Mouse (Mus musculus) MEL (cell line): ENCODE measurements around the gene Olfr1058. TPM values are rescaled to one million over a fixed set of nuclear protein-coding genes. Genes with fewer than 3 reads are reported as not detected.
"Not testable (repeated sequence)": the region's sequence is repeated elsewhere in the genome, so short reads cannot be mapped to it uniquely, and the experiment has no call there.

Experiments
- DNase-seq: peaks from one replicate; pipeline ENCODE4 v3.0.0; 2011; ENCODE audit warnings: low read depth, low spot score
- H3K27ac ChIP-seq: 2 replicates; pipeline ENCODE4 v1.5.1; 2012; ENCODE audit warnings: low read depth, mild to moderate bottlenecking, control low read depth, low read length, moderate library complexity; ENCODE audit not compliant: control insufficient read depth
- H3K27me3 ChIP-seq, 2 experiments: fragments of 150-350 bp in 1 of 2; sonication (generic) in 1 of 2; 2 replicates each; pipeline ENCODE4 v1.6.1; 2012; ENCODE audit warnings: low read length in 2 of 2, mild to moderate bottlenecking in 2 of 2, improper control_type of control experiment in 1 of 2, moderate library complexity in 1 of 2; ENCODE audit not compliant: insufficient read depth in 2 of 2, control insufficient read depth in 1 of 2
- H3K36me3 ChIP-seq, 2 experiments: 2 replicates each; pipeline ENCODE4 v1.6.1; 2012 to 2014; ENCODE audit warnings: low read length in 2 of 2, improper control_type of control experiment in 1 of 2, inconsistent platforms in 1 of 2, mild to moderate bottlenecking in 1 of 2; ENCODE audit not compliant: insufficient read depth in 2 of 2, control insufficient read depth in 1 of 2
- H3K4me1 ChIP-seq, 2 experiments: fragments of 150-350 bp in 1 of 2; sonication (generic) in 1 of 2; 2 replicates each; pipeline ENCODE4 v1.6.1; 2012; ENCODE audit warnings: low read length in 2 of 2, improper control_type of control experiment in 1 of 2, mild to moderate bottlenecking in 1 of 2; ENCODE audit not compliant: insufficient read depth in 2 of 2, control insufficient read depth in 1 of 2
- H3K4me3 ChIP-seq, 2 experiments: fragments of 150-350 bp in 1 of 2; sonication (generic) in 1 of 2; 2 replicates each; pipeline ENCODE4 v1.5.1; 2012; ENCODE audit warnings: low read depth in 2 of 2, low read length in 2 of 2, mild to moderate bottlenecking in 2 of 2, moderate library complexity in 2 of 2, control low read depth in 1 of 2, improper control_type of control experiment in 1 of 2; ENCODE audit not compliant: control insufficient read depth in 1 of 2, insufficient read depth in 1 of 2
- H3K79me2 ChIP-seq: 2 replicates; pipeline ENCODE4 v1.6.1; 2012; ENCODE audit warnings: mild to moderate bottlenecking, low read length, moderate library complexity; ENCODE audit not compliant: control insufficient read depth, poor library complexity, insufficient read depth
- H3K9ac ChIP-seq: 2 replicates; pipeline ENCODE4 v1.6.1; 2012; ENCODE audit warnings: low read depth, mild to moderate bottlenecking, control low read depth, low read length, moderate library complexity; ENCODE audit not compliant: control insufficient read depth, poor library complexity, severe bottlenecking
- H3K9me3 ChIP-seq: fragments of 150-350 bp; sonication (generic); replicated peaks from 2 replicates; pipeline ENCODE4 v1.6.1; 2012; ENCODE audit warnings: mild to moderate bottlenecking, low read length, improper control_type of control experiment, moderate library complexity; ENCODE audit not compliant: insufficient read depth
- CHD1 ChIP-seq: IDR thresholded peaks from 2 replicates; pipeline ENCODE4 v1.6.1; 2012; ENCODE audit warnings: low read depth, mild to moderate bottlenecking, inconsistent platforms, low read length, improper control_type of control experiment
- CHD2 ChIP-seq: IDR thresholded peaks from 2 replicates; pipeline ENCODE4 v1.6.1; 2011; ENCODE audit warnings: low read length, improper control_type of control experiment
- CTCF ChIP-seq, 3 experiments: IDR thresholded peaks in 2 of 3; conservative IDR thresholded peaks in 1 of 3; 2 replicates each; pipeline ENCODE4 v1.5.1; 2011 to 2012; ENCODE audit warnings: low read length in 3 of 3, low read depth in 2 of 3, mild to moderate bottlenecking in 2 of 3, improper control_type of control experiment in 1 of 3, inconsistent platforms in 1 of 3, mixed read lengths in 1 of 3, moderate library complexity in 1 of 3; ENCODE audit not compliant: control insufficient read depth in 1 of 3, insufficient read depth in 1 of 3, poor library complexity in 1 of 3, severe bottlenecking in 1 of 3
- E2F4 ChIP-seq: IDR thresholded peaks from 2 replicates; pipeline ENCODE4 v1.6.1; 2011; ENCODE audit warnings: low read depth, low read length, improper control_type of control experiment, borderline replicate concordance
- ELF1 ChIP-seq: IDR thresholded peaks from 2 replicates; pipeline ENCODE4 v1.6.1; 2014; ENCODE audit warnings: low read depth, mild to moderate bottlenecking, inconsistent platforms, low read length, improper control_type of control experiment, moderate library complexity
- EP300 ChIP-seq, 2 experiments: IDR thresholded peaks; 2 replicates each; pipeline ENCODE4 v1.6.1; 2011; ENCODE audit warnings: improper control_type of control experiment in 2 of 2, low read length in 2 of 2, low read depth in 1 of 2, mild to moderate bottlenecking in 1 of 2
- ETS1 ChIP-seq: IDR thresholded peaks from 2 replicates; pipeline ENCODE4 v1.6.1; 2012; ENCODE audit warnings: low read depth, mild to moderate bottlenecking, inconsistent platforms, low read length, improper control_type of control experiment, moderate library complexity
- GABPA ChIP-seq: IDR thresholded peaks from 2 replicates; pipeline ENCODE4 v1.6.1; 2012; ENCODE audit warnings: low read depth, mild to moderate bottlenecking, inconsistent platforms, low read length, improper control_type of control experiment, moderate library complexity
- HCFC1 ChIP-seq: IDR thresholded peaks from 2 replicates; pipeline ENCODE4 v1.6.1; 2012; ENCODE audit warnings: low read depth, mild to moderate bottlenecking, inconsistent platforms, low read length, improper control_type of control experiment, moderate library complexity
- JUND ChIP-seq: IDR thresholded peaks from 2 replicates; pipeline ENCODE4 v1.6.1; 2011; ENCODE audit warnings: low read depth, mild to moderate bottlenecking, improper control_type of control experiment, low read length
- KAT2A ChIP-seq: conservative IDR thresholded peaks from 2 replicates; pipeline ENCODE4 v1.6.1; 2012; ENCODE audit warnings: low read depth, low read length, improper control_type of control experiment, inconsistent platforms
- MAFK ChIP-seq: IDR thresholded peaks from 2 replicates; pipeline ENCODE4 v1.6.1; 2011; ENCODE audit warnings: low read depth, mild to moderate bottlenecking, low read length, improper control_type of control experiment, borderline replicate concordance
- MAX ChIP-seq: IDR thresholded peaks from 2 replicates; pipeline ENCODE4 v1.6.1; 2011; ENCODE audit warnings: low read length, improper control_type of control experiment
- MEF2A ChIP-seq: IDR thresholded peaks from 2 replicates; pipeline ENCODE4 v1.6.1; 2014; ENCODE audit warnings: low read depth, mild to moderate bottlenecking, inconsistent platforms, low read length, improper control_type of control experiment; ENCODE audit not compliant: poor library complexity, insufficient replicate concordance, severe bottlenecking; ENCODE audit errors: extremely low read depth
- MYB ChIP-seq: IDR thresholded peaks from 2 replicates; pipeline ENCODE4 v1.6.1; 2011; ENCODE audit warnings: mild to moderate bottlenecking, low read depth, low read length, improper control_type of control experiment
- MYC ChIP-seq: IDR thresholded peaks from 2 replicates; pipeline ENCODE4 v1.6.1; 2011; ENCODE audit warnings: low read depth, mild to moderate bottlenecking, low read length, improper control_type of control experiment, moderate library complexity
- NELFE ChIP-seq: IDR thresholded peaks from 2 replicates; pipeline ENCODE4 v1.6.1; 2011; ENCODE audit warnings: low read depth, low read length, improper control_type of control experiment
- NRF1 ChIP-seq: IDR thresholded peaks from 2 replicates; pipeline ENCODE4 v1.6.1; 2014; ENCODE audit warnings: low read depth, mild to moderate bottlenecking, inconsistent platforms, low read length, improper control_type of control experiment, moderate library complexity; ENCODE audit not compliant: poor library complexity, insufficient read depth, severe bottlenecking
- POLR2A ChIP-seq, 2 experiments: IDR thresholded peaks; 2 replicates each; pipeline ENCODE4 v1.6.1; 2011 to 2012; ENCODE audit warnings: low read length in 2 of 2, mild to moderate bottlenecking in 2 of 2, control low read depth in 1 of 2, improper control_type of control experiment in 1 of 2, low read depth in 1 of 2, moderate library complexity in 1 of 2; ENCODE audit not compliant: control insufficient read depth in 1 of 2, insufficient read depth in 1 of 2, poor library complexity in 1 of 2
- POLR2AphosphoS2 ChIP-seq: IDR thresholded peaks from 2 replicates; pipeline ENCODE4 v1.6.1; 2011; ENCODE audit warnings: low read length, improper control_type of control experiment
- POLR2AphosphoS5 ChIP-seq: IDR thresholded peaks from 2 replicates; pipeline ENCODE4 v1.6.1; 2012; ENCODE audit warnings: low read depth, borderline replicate concordance, mild to moderate bottlenecking, inconsistent platforms, low read length, moderate library complexity, mixed read lengths
- RAD21 ChIP-seq: IDR thresholded peaks from 2 replicates; pipeline ENCODE4 v1.6.1; 2011; ENCODE audit warnings: mild to moderate bottlenecking, low read depth, low read length, improper control_type of control experiment
- SIN3A ChIP-seq: IDR thresholded peaks from 2 replicates; pipeline ENCODE4 v1.6.1; 2012; ENCODE audit warnings: low read length, improper control_type of control experiment, inconsistent platforms
- TAL1 ChIP-seq: IDR thresholded peaks from 2 replicates; pipeline ENCODE4 v1.6.1; 2012; ENCODE audit warnings: mild to moderate bottlenecking, inconsistent platforms, low read length, moderate library complexity, mixed read lengths
- TCF12 ChIP-seq: IDR thresholded peaks from 2 replicates; pipeline ENCODE4 v1.6.1; 2014; ENCODE audit warnings: low read depth, mild to moderate bottlenecking, inconsistent platforms, low read length, improper control_type of control experiment, moderate library complexity
- UBTF ChIP-seq: IDR thresholded peaks from 2 replicates; pipeline ENCODE4 v1.6.1; 2012; ENCODE audit warnings: low read depth, mild to moderate bottlenecking, inconsistent platforms, low read length, improper control_type of control experiment, moderate library complexity, borderline replicate concordance; ENCODE audit not compliant: insufficient read depth
- ZKSCAN1 ChIP-seq: IDR thresholded peaks from 2 replicates; pipeline ENCODE4 v1.6.1; 2012; ENCODE audit warnings: low read depth, mild to moderate bottlenecking, inconsistent platforms, low read length, improper control_type of control experiment, moderate library complexity
- ZNF384 ChIP-seq: IDR thresholded peaks from 2 replicates; pipeline ENCODE4 v1.6.1; 2012; ENCODE audit warnings: low read depth, mild to moderate bottlenecking, inconsistent platforms, low read length, improper control_type of control experiment
- polyA plus RNA-seq, 2 experiments: library from polyadenylated mRNA; stranded (reverse) in 1 of 2; unstranded in 1 of 2; fragments of >175 nt in 1 of 2; fragments of >200 nt in 1 of 2; gene quantifications; 2 replicates each; pipeline versions ENCODE4 v1.2.1 to v1.2.4; 2012; ENCODE audit warnings: low replicate concordance in 2 of 2, low read depth in 1 of 2; ENCODE audit not compliant: insufficient read length in 2 of 2, insufficient read depth in 1 of 2, missing spikeins in 1 of 2
- total RNA-seq: library from RNA; depleted of rRNA; stranded (reverse); fragments of 300-350 nt; gene quantifications from 2 replicates; pipeline ENCODE4 v1.2.3, GENCODE M21; 2012

The Olfr1058 gene
- total and polyA plus RNA-seq, 3 experiments, result not detected

- no peaks in the 10 kb centered on the region for H3K4me1 ChIP-seq
- no peak overlapping the region for H3K27ac ChIP-seq
- no peak overlapping the region for H3K9ac ChIP-seq
- no peak overlapping the region for H3K4me3 ChIP-seq
- no peak for TF ChIP-seq HCFC1
- TF ChIP-seq CHD1, result no peak
- TF ChIP-seq ETS1, result no peak
- no peak for TF ChIP-seq MAX
- no peak for TF ChIP-seq CHD2
- TF ChIP-seq MYC, result no peak
- TF ChIP-seq TAL1, result no peak
- TF ChIP-seq E2F4, result no peak
- no peak for TF ChIP-seq MYB
- TF ChIP-seq POLR2AphosphoS5, result no peak
- no peak for TF ChIP-seq CTCF (IDR thresholded peaks at IDR 0.05 in 2 of 3, conservative IDR thresholded peaks at IDR 0.05 in 1 of 3; ENCODE audit: control insufficient read depth in 1 of 3, insufficient read depth in 1 of 3, low read depth in 2 of 3, low read length in 3 of 3, poor library complexity in 1 of 3, severe bottlenecking in 1 of 3)
- TF ChIP-seq NRF1, result no peak
- TF ChIP-seq RAD21, result no peak
- no peak for TF ChIP-seq JUND
- no peak for TF ChIP-seq ELF1
- no peak for TF ChIP-seq ZKSCAN1
- TF ChIP-seq, all 39 proteins: peak for 0
- H3K27me3 ChIP-seq, result no peaks in the 10 kb centered on the region
- no peak for DNase-seq
- no peaks in the 10 kb centered on the region for H3K36me3 ChIP-seq
- H3K79me2 ChIP-seq, result no peaks in the 10 kb centered on the region
- H3K9me3 ChIP-seq, result no peaks in the 10 kb centered on the region
These were observed 6.8 kb upstream of the Olfr1058 start for GRCm38 (mm10) chr2:86395114-86395513.

GRCm38 (mm10) chr2:86378293-86378692 lies 10.1 kb downstream of the Olfr1058 start, which contains the start of gene Olfr1057:
Gene Olfr1057 (minus strand): TSS chr2:86378393.
- Histone ChIP-seq H3K79me2 (no peaks in the 10 kb centered on the region), H3K9ac (no peak within 1 kb of the TSS), H3K4me1 (no peaks in the 10 kb centered on the region), H3K9me3 (no peaks in the 10 kb centered on the region), H3K4me3 (no peak within 1 kb of the TSS), H3K36me3 (no peaks in the 10 kb centered on the region), H3K27me3 (no peaks in the 10 kb centered on the region), H3K27ac (no peak within 1 kb of the TSS)
- no peak for DNase-seq
- TF ChIP-seq MYC (no peak), ZNF384 (no peak), NELFE (no peak), RAD21 (no peak), MAFK (no peak), TCF12 (no peak), UBTF (no peak), E2F4 (no peak), EP300 (IDR thresholded peaks at IDR 0.05; ENCODE audit: low read depth in 1 of 2, low read length in 2 of 2) (no peak), JUND (no peak), KAT2A (no peak), MEF2A (no peak), TAL1 (no peak), POLR2AphosphoS2 (no peak), POLR2A (IDR thresholded peaks at IDR 0.05; ENCODE audit: control insufficient read depth in 1 of 2, insufficient read depth in 1 of 2, low read depth in 1 of 2, low read length in 2 of 2, poor library complexity in 1 of 2) (no peak), POLR2AphosphoS5 (no peak), CTCF (IDR thresholded peaks at IDR 0.05 in 2 of 3, conservative IDR thresholded peaks at IDR 0.05 in 1 of 3; ENCODE audit: control insufficient read depth in 1 of 3, insufficient read depth in 1 of 3, low read depth in 2 of 3, low read length in 3 of 3, poor library complexity in 1 of 3, severe bottlenecking in 1 of 3) (no peak), SIN3A (no peak), GABPA (no peak), ZKSCAN1 (no peak)

- H3K9ac ChIP-seq, H3K27me3 ChIP-seq: not testable (repeated sequence)
These were observed 22.0 kb downstream of the Olfr1058 start for GRCm38 (mm10) chr2:86366342-86366741.

More at GRCm38 (mm10) chr2:86366342-86366741, 22.0 kb downstream of the Olfr1058 start:
- not testable (repeated sequence) for H3K4me1 ChIP-seq, H3K27ac ChIP-seq, H3K9me3 ChIP-seq, H3K4me3 ChIP-seq, DNase-seq, H3K79me2 ChIP-seq, H3K36me3 ChIP-seq
